Mouse (Mus musculus) testis, adult 2 months (tissue): Measurements from ENCODE around the gene Parg.

Experiments
- CTCF ChIP-seq: fragments of 200-500 bp; IDR thresholded peaks from 2 replicates; pipeline ENCODE4 v1.5.1; 2012; ENCODE audit warnings: low read depth, mild to moderate bottlenecking, inconsistent platforms, low read length, moderate library complexity; ENCODE audit not compliant: control insufficient read depth, insufficient read depth, insufficient replicate concordance
- POLR2A ChIP-seq: fragments of 200-500 bp; IDR thresholded peaks from 2 replicates; pipeline ENCODE4 v1.6.1; 2012; ENCODE audit warnings: low read depth, mild to moderate bottlenecking, inconsistent platforms, low read length, moderate library complexity; ENCODE audit not compliant: control insufficient read depth

DNA sequence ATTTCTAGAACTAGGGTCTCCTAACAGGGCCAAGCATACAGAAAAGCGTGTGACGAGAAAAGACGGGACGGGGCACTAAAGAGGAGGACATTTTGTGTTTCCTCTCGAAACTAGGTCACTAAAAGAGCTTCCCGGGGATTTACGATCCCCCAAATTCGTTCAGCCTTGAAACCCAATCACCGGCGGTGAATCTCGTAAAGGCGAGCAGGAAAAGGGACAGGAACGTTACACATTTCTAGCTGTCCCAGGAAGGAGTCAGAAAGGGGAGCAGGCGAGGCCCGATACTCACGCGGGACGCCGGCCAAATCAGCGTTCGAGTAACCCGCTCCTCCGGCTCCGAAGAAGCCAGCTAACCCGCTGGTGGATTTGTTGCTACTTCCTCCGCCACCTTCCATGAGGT is 395 bp upstream of the Parg start:
- no peak for TF ChIP-seq POLR2A
- no peak for TF ChIP-seq CTCF
